Mouse (Mus musculus) intestine, postnatal 0 days (tissue): ENCODE measurements around the gene Chrm2. TPM values are rescaled to one million over a fixed set of nuclear protein-coding genes. Genes with fewer than 3 reads are reported as not detected.

Experiments used
- ATAC-seq: fragments of 200-750 bp; cut with Nextera tagmentation; 2 replicates; pipeline ENCODE4 v1.8.0; 2017; ENCODE audit warnings: mild to moderate bottlenecking, moderate TSS enrichment, moderate library complexity
- H3K27ac ChIP-seq: fragments of 300-500 bp; sonication (generic); 2 replicates; pipeline ENCODE4 v1.5.1; 2014; ENCODE audit warnings: mild to moderate bottlenecking, low read depth, low read length, moderate library complexity
- H3K27me3 ChIP-seq: fragments of 300-500 bp; sonication (generic); replicated peaks from 2 replicates; pipeline ENCODE4 v1.6.1; 2014; ENCODE audit warnings: low read length, mixed read lengths; ENCODE audit not compliant: control insufficient read depth, insufficient read depth
- H3K36me3 ChIP-seq: fragments of 300-500 bp; sonication (generic); 2 replicates; pipeline ENCODE4 v1.6.1; 2014; ENCODE audit warnings: mild to moderate bottlenecking, moderate library complexity; ENCODE audit not compliant: control insufficient read depth, insufficient read depth
- H3K4me1 ChIP-seq: fragments of 300-500 bp; sonication (generic); replicated peaks from 2 replicates; pipeline ENCODE4 v1.6.1; 2014; ENCODE audit warnings: antibody characterized with exemption, low read length, mixed read lengths; ENCODE audit not compliant: control insufficient read depth, insufficient read depth
- H3K4me2 ChIP-seq: fragments of 300-500 bp; sonication (generic); replicated peaks from 2 replicates; pipeline ENCODE4 v1.6.1; 2014; ENCODE audit warnings: low read depth, mild to moderate bottlenecking, moderate library complexity
- H3K4me3 ChIP-seq: fragments of 300-500 bp; sonication (generic); 2 replicates; pipeline ENCODE4 v1.5.1; 2014; ENCODE audit warnings: low read depth, low read length
- H3K9ac ChIP-seq: fragments of 300-500 bp; sonication (generic); 2 replicates; pipeline ENCODE4 v1.6.1; 2014; ENCODE audit warnings: mild to moderate bottlenecking, low read depth, low read length
- H3K9me3 ChIP-seq: fragments of 300-500 bp; sonication (generic); 2 replicates; pipeline ENCODE4 v1.6.1; 2016; ENCODE audit warnings: mixed run types; ENCODE audit not compliant: control insufficient read depth
- CTCF ChIP-seq: sonication (generic); IDR thresholded peaks from 2 replicates; pipeline ENCODE4 v1.5.1; 2016; ENCODE audit warnings: low read depth, mild to moderate bottlenecking, control low read depth, antibody characterized with exemption, moderate library complexity
- WGBS: fragments of 180-500 bp; shearing (Covaris S2); extraction: QIAGEN DNeasy Blood & Tissue Kit; methylation state at CpG from one replicate; pipeline ENCODE4 v1.1.7; 2014; 5-methylcytosine and 5-hydroxymethylcytosine counted together
- polyA plus RNA-seq: library from polyadenylated mRNA; unstranded; fragments of >200 nt; fragmentation: Nextera tagmentation; extraction: Ambion mirVana; gene quantifications from 2 replicates; pipeline ENCODE4 v1.2.1, GENCODE M21; 2015

The Chrm2 gene
- polyA plus RNA-seq, 1 experiment from 2014 or later, result 11.8 TPM

- no peak overlapping the region for H3K27ac ChIP-seq
- H3K4me2 ChIP-seq, result no peak overlapping the region
- no peak for TF ChIP-seq CTCF
- H3K4me1 ChIP-seq, result no peaks in the 10 kb centered on the region
- H3K9me3 ChIP-seq, result no peaks in the 10 kb centered on the region
- WGBS, result 82% methylated on average over 7 of the region's 7 CpGs
- no peak for ATAC-seq
- H3K36me3 ChIP-seq, result no peaks in the 10 kb centered on the region
- no peaks in the 10 kb centered on the region for H3K27me3 ChIP-seq
- no peak overlapping the region for H3K9ac ChIP-seq
- no peak overlapping the region for H3K4me3 ChIP-seq
These were observed 119.3 kb downstream of the Chrm2 start for GRCm38 (mm10) chr6:36507008-36507663.

GRCm38 (mm10) chr6:36507946-36508345 is 120.1 kb downstream of the Chrm2 start:
- no peak for ATAC-seq
- no peak for TF ChIP-seq CTCF
- H3K4me2 ChIP-seq, result no peak overlapping the region
- 38% methylated on average over 7 of the region's 7 CpGs for WGBS
- H3K4me3 ChIP-seq, result no peak overlapping the region
- H3K27me3 ChIP-seq, result no peaks in the 10 kb centered on the region
- no peaks in the 10 kb centered on the region for H3K9me3 ChIP-seq
- no peak overlapping the region for H3K9ac ChIP-seq
- no peaks in the 10 kb centered on the region for H3K36me3 ChIP-seq
- no peaks in the 10 kb centered on the region for H3K4me1 ChIP-seq
- no peak overlapping the region for H3K27ac ChIP-seq

GRCm38 (mm10) chr6:36508469-36508868 is 120.6 kb downstream of the Chrm2 start:
- 54% methylated on average over 2 of the region's 2 CpGs for WGBS
- Histone ChIP-seq H3K27ac (no peak overlapping the region), H3K9ac (no peak overlapping the region), H3K4me2 (no peak overlapping the region), H3K4me3 (no peak overlapping the region), H3K4me1 (no peaks in the 10 kb centered on the region), H3K9me3 (no peaks in the 10 kb centered on the region), H3K36me3 (no peaks in the 10 kb centered on the region), H3K27me3 (no peaks in the 10 kb centered on the region)
- no peak for TF ChIP-seq CTCF
- ATAC-seq, result no peak

GRCm38 (mm10) chr6:36516508-36516907 is 128.6 kb downstream of the Chrm2 start:
- Histone ChIP-seq H3K9ac (no peak overlapping the region), H3K36me3 (no peaks in the 10 kb centered on the region), H3K27ac (no peak overlapping the region), H3K4me1 (no peaks in the 10 kb centered on the region), H3K27me3 (no peaks in the 10 kb centered on the region), H3K4me3 (no peak overlapping the region), H3K4me2 (no peak overlapping the region), H3K9me3 (no peaks in the 10 kb centered on the region)
- 73% methylated on average over 4 of the region's 4 CpGs for whole genome bisulfite sequencing
- no peak for TF ChIP-seq CTCF
- ATAC-seq, result no peak

GRCm38 (mm10) chr6:36517242-36517641 is 129.4 kb downstream of the Chrm2 start:
- no peak for TF ChIP-seq CTCF
- H3K9me3 ChIP-seq, result no peaks in the 10 kb centered on the region
- no peak overlapping the region for H3K27ac ChIP-seq
- no peaks in the 10 kb centered on the region for H3K27me3 ChIP-seq
- H3K4me2 ChIP-seq, result no peak overlapping the region
- no peak overlapping the region for H3K4me3 ChIP-seq
- 46% methylated on average over 5 of the region's 5 CpGs for WGBS
- no peak for ATAC-seq
- H3K36me3 ChIP-seq, result no peaks in the 10 kb centered on the region
- H3K4me1 ChIP-seq, result no peaks in the 10 kb centered on the region
- H3K9ac ChIP-seq, result no peak overlapping the region

GRCm38 (mm10) chr6:36523599-36523998 is 135.7 kb downstream of the Chrm2 start:
- no peak overlapping the region for H3K4me2 ChIP-seq
- H3K27me3 ChIP-seq, result no peaks in the 10 kb centered on the region
- H3K36me3 ChIP-seq, result no peaks in the 10 kb centered on the region
- whole genome bisulfite sequencing, result 94% methylated on average over 11 of the region's 11 CpGs
- TF ChIP-seq CTCF, result no peak
- H3K4me3 ChIP-seq, result no peak overlapping the region
- no peaks in the 10 kb centered on the region for H3K9me3 ChIP-seq
- no peak for ATAC-seq
- no peaks in the 10 kb centered on the region for H3K4me1 ChIP-seq
- H3K9ac ChIP-seq, result no peak overlapping the region
- no peak overlapping the region for H3K27ac ChIP-seq

- H3K9ac ChIP-seq, result no peak overlapping the region
- no peak for TF ChIP-seq CTCF
- H3K9me3 ChIP-seq, result no peaks in the 10 kb centered on the region
- no peaks in the 10 kb centered on the region for H3K36me3 ChIP-seq
- WGBS, result 67% methylated on average over 4 of the region's 4 CpGs
- H3K27me3 ChIP-seq, result no peaks in the 10 kb centered on the region
- H3K27ac ChIP-seq, result no peak overlapping the region
- no peak for ATAC-seq
- no peak overlapping the region for H3K4me2 ChIP-seq
- H3K4me3 ChIP-seq, result no peak overlapping the region
- no peaks in the 10 kb centered on the region for H3K4me1 ChIP-seq
These were observed 140.6 kb downstream of the Chrm2 start for GRCm38 (mm10) chr6:36528509-36528908.
